Mouse (Mus musculus) bone marrow macrophage, adult 2 months (primary cell): ENCODE measurements around the gene Mllt3.

Experiments used
- CTCF ChIP-seq: IDR thresholded peaks from 2 replicates; pipeline ENCODE4 v1.5.1; 2012; ENCODE audit warnings: low read depth, mild to moderate bottlenecking, low read length, moderate library complexity
- POLR2A ChIP-seq: IDR thresholded peaks from 2 replicates; pipeline ENCODE4 v1.6.1; 2012; ENCODE audit warnings: mild to moderate bottlenecking, low read depth, low read length, borderline replicate concordance

- TF ChIP-seq POLR2A, result no peak
- no peak for TF ChIP-seq CTCF
Observed at GRCm38 (mm10) chr4:88033216-88033653, at the start of gene Mllt3.
